Mouse (Mus musculus) liver, embryonic 16.5 days (tissue): Measurements from ENCODE around the gene Tigd3. TPM values are rescaled to one million over a fixed set of nuclear protein-coding genes. Genes with fewer than 3 reads are reported as not detected.

Experiments used
- ATAC-seq: fragments of 200-750 bp; cut with Nextera tagmentation; 2 replicates; pipeline ENCODE4 v1.8.0; 2017; ENCODE audit warnings: low read depth, mild to moderate bottlenecking, moderate number of reproducible peaks, moderate library complexity
- H3K27ac ChIP-seq: fragments of 300-500 bp; sonication (generic); 2 replicates; pipeline ENCODE4 v1.5.1; 2014; ENCODE audit warnings: mild to moderate bottlenecking, low read length
- H3K27me3 ChIP-seq: fragments of 300-500 bp; sonication (generic); 2 replicates; pipeline ENCODE4 v1.6.1; 2014; ENCODE audit warnings: low read depth, low read length, mixed read lengths; ENCODE audit not compliant: control insufficient read depth, insufficient read depth
- H3K36me3 ChIP-seq: fragments of 300-500 bp; sonication (generic); 2 replicates; pipeline ENCODE4 v1.6.1; 2014; ENCODE audit warnings: mild to moderate bottlenecking; ENCODE audit not compliant: control insufficient read depth, insufficient read depth
- H3K4me1 ChIP-seq: fragments of 300-500 bp; sonication (generic); 2 replicates; pipeline ENCODE4 v1.6.1; 2014; ENCODE audit warnings: low read depth, low read length, mixed read lengths; ENCODE audit not compliant: control insufficient read depth
- H3K4me2 ChIP-seq: fragments of 300-500 bp; sonication (generic); 2 replicates; pipeline ENCODE4 v1.6.1; 2014; ENCODE audit warnings: low read depth, low read length, mixed read lengths
- H3K4me3 ChIP-seq: fragments of 300-500 bp; sonication (generic); 2 replicates; pipeline ENCODE4 v1.5.1; 2014; ENCODE audit warnings: low read depth, mild to moderate bottlenecking, low read length
- H3K9ac ChIP-seq: fragments of 300-500 bp; sonication (generic); 2 replicates; pipeline ENCODE4 v1.6.1; 2014; ENCODE audit warnings: low read depth, low read length
- H3K9me3 ChIP-seq: fragments of 300-500 bp; sonication (generic); replicated peaks from 2 replicates; pipeline ENCODE4 v1.6.1; 2016; ENCODE audit warnings: low read length; ENCODE audit not compliant: control insufficient read depth
- whole genome bisulfite sequencing: fragments of 180-500 bp; shearing (Covaris S2); extraction: QIAGEN DNeasy Blood & Tissue Kit; methylation state at CpG from one replicate; pipeline ENCODE4 v1.1.7; 2014; ENCODE audit not compliant: insufficient replicate concordance; 5-methylcytosine and 5-hydroxymethylcytosine counted together
- polyA plus RNA-seq: library from polyadenylated mRNA; unstranded; fragments of >200 nt; fragmentation: Nextera tagmentation; extraction: Ambion mirVana; gene quantifications from 2 replicates; pipeline ENCODE4 v1.2.1, GENCODE M21; 2015

The Tigd3 gene
- polyA plus RNA-seq, result 2.3 and 2.6 TPM in 2 replicates

GRCm38 (mm10) chr19:5894002-5894678, at the start of gene Tigd3:
Tigd3 (minus strand) TSS chr19:5894149.
- Histone ChIP-seq H3K36me3 (peaks cover 16% of the 10 kb centered on the region), H3K4me2 (peak within 1 kb of the TSS; percentile 98), H3K27me3 (peaks cover 12% of the 10 kb centered on the region), H3K9me3 (no peaks in the 10 kb centered on the region), H3K9ac (peak within 1 kb of the TSS; percentile 88), H3K27ac (peak within 1 kb of the TSS; percentile 75), H3K4me1 (peaks cover 15% of the 10 kb centered on the region), H3K4me3 (peak within 1 kb of the TSS; percentile 74)
- peak; percentile 96 for ATAC-seq
- 3% methylated on average over 36 of the region's 36 CpGs for WGBS

- no peak overlapping the region for H3K4me3 ChIP-seq
- ATAC-seq, result no peak
- H3K4me1 ChIP-seq, result peaks cover 12% of the 10 kb centered on the region
- H3K9me3 ChIP-seq, result no peaks in the 10 kb centered on the region
- H3K36me3 ChIP-seq, result peaks cover 47% of the 10 kb centered on the region
- no peak overlapping the region for H3K27ac ChIP-seq
- no peaks in the 10 kb centered on the region for H3K27me3 ChIP-seq
- 91% methylated on average over 15 of the region's 15 CpGs for WGBS
- H3K9ac ChIP-seq, result no peak overlapping the region
- no peak overlapping the region for H3K4me2 ChIP-seq
Observed at GRCm38 (mm10) chr19:5943404-5943803, 49.5 kb upstream of the Tigd3 start.

GRCm38 (mm10) chr19:5942581-5942980, 48.6 kb upstream of the Tigd3 start:
- H3K36me3 ChIP-seq, result peaks cover 42% of the 10 kb centered on the region
- peaks cover 21% of the 10 kb centered on the region for H3K4me1 ChIP-seq
- H3K9me3 ChIP-seq, result no peaks in the 10 kb centered on the region
- no peak for ATAC-seq
- H3K4me3 ChIP-seq, result no peak overlapping the region
- no peak overlapping the region for H3K9ac ChIP-seq
- no peak overlapping the region for H3K4me2 ChIP-seq
- H3K27ac ChIP-seq, result no peak overlapping the region
- 89% methylated on average over 7 of the region's 7 CpGs for WGBS
- no peaks in the 10 kb centered on the region for H3K27me3 ChIP-seq

- H3K4me3 ChIP-seq, result no peak overlapping the region
- H3K27ac ChIP-seq, result no peak overlapping the region
- peaks cover 20% of the 10 kb centered on the region for H3K4me1 ChIP-seq
- H3K27me3 ChIP-seq, result no peaks in the 10 kb centered on the region
- no peak overlapping the region for H3K9ac ChIP-seq
- peaks cover 32% of the 10 kb centered on the region for H3K36me3 ChIP-seq
- no peak for ATAC-seq
- no peaks in the 10 kb centered on the region for H3K9me3 ChIP-seq
- WGBS, result 89% methylated on average over 10 of the region's 10 CpGs
- no peak overlapping the region for H3K4me2 ChIP-seq
Observed at GRCm38 (mm10) chr19:5940656-5941055, 46.7 kb upstream of the Tigd3 start.

GRCm38 (mm10) chr19:5940173-5940572, 46.2 kb upstream of the Tigd3 start:
- WGBS, result 79% methylated on average over 4 of the region's 4 CpGs
- Histone ChIP-seq H3K27ac (no peak overlapping the region), H3K4me2 (no peak overlapping the region), H3K36me3 (peaks cover 32% of the 10 kb centered on the region), H3K4me1 (peaks cover 21% of the 10 kb centered on the region), H3K4me3 (no peak overlapping the region), H3K27me3 (no peaks in the 10 kb centered on the region), H3K9me3 (no peaks in the 10 kb centered on the region), H3K9ac (no peak overlapping the region)
- no peak for ATAC-seq

- no peak overlapping the region for H3K4me3 ChIP-seq
- H3K36me3 ChIP-seq, result peaks cover 30% of the 10 kb centered on the region
- 91% methylated on average over 5 of the region's 5 CpGs for WGBS
- peaks cover 21% of the 10 kb centered on the region for H3K4me1 ChIP-seq
- no peak for ATAC-seq
- no peaks in the 10 kb centered on the region for H3K9me3 ChIP-seq
- H3K27ac ChIP-seq, result no peak overlapping the region
- H3K27me3 ChIP-seq, result no peaks in the 10 kb centered on the region
- H3K4me2 ChIP-seq, result no peak overlapping the region
- H3K9ac ChIP-seq, result no peak overlapping the region
Observed at GRCm38 (mm10) chr19:5939715-5940114, 45.8 kb upstream of the Tigd3 start.

- peaks cover 21% of the 10 kb centered on the region for H3K4me1 ChIP-seq
- 71% methylated on average over 6 of the region's 6 CpGs for WGBS
- no peak overlapping the region for H3K4me3 ChIP-seq
- H3K36me3 ChIP-seq, result peaks cover 26% of the 10 kb centered on the region
- no peak overlapping the region for H3K9ac ChIP-seq
- peak overlapping the region; percentile 49 for H3K4me2 ChIP-seq
- H3K27me3 ChIP-seq, result no peaks in the 10 kb centered on the region
- 0 out of 2 replicates have a peak, but pooled peaks have one; percentile 31 for ATAC-seq
- H3K27ac ChIP-seq, result peak overlapping the region; percentile 73
- H3K9me3 ChIP-seq, result no peaks in the 10 kb centered on the region
Observed at GRCm38 (mm10) chr19:5938516-5938915, 44.6 kb upstream of the Tigd3 start.

GRCm38 (mm10) chr19:5937836-5938406, 44.0 kb upstream of the Tigd3 start:
- Histone ChIP-seq H3K36me3 (peaks cover 22% of the 10 kb centered on the region), H3K27me3 (no peaks in the 10 kb centered on the region), H3K4me3 (0 out of 2 replicates have a peak overlapping the region, but pooled peaks have one; percentile 11), H3K9ac (peak overlapping the region; percentile 8; the same call in 1 of the 2 replicates), H3K9me3 (no peaks in the 10 kb centered on the region), H3K4me1 (peaks cover 21% of the 10 kb centered on the region), H3K27ac (peak overlapping the region; percentile 75), H3K4me2 (peak overlapping the region; percentile 49)
- peak; percentile 82 for ATAC-seq
- WGBS, result 11% methylated on average over 14 of the region's 14 CpGs
